7 mouse cellular contexts compared by ENCODE assay signal in genomic region chr8:71483932-71484331, GRCm38 (mm10). TPM values are rescaled to one million over a fixed set of nuclear protein-coding genes. Genes with fewer than 3 reads are reported as not detected.
A peak's percentile ranks its signal among the peaks of the same experiment; 100 is the strongest.
DNase-seq lines count a peak whose midpoint lies in the region; ATAC-seq lines count a peak whose summit lies in the region.

No protein-coding gene starts in this region.

- no peak overlapping the region for H3K9ac ChIP-seq in liver, embryonic 13.5 days

- ATAC-seq in liver, embryonic 13.5 days (ENCODE audit: low read depth), result no peak

- no peaks in the 10 kb centered on the region for H3K36me3 ChIP-seq in liver, embryonic 13.5 days

- intact Hi-C loops in left cerebral cortex, postnatal 10 days (cut with DNase I), result no loop called here
- intact Hi-C loops in gastrocnemius, postnatal 36 days (cut with DNase I), result no loop called here

- WGBS in liver, embryonic 13.5 days (ENCODE audit: insufficient replicate concordance), result 44% methylated on average over 8 of the region's 8 CpGs

- peaks cover 61% of the 10 kb centered on the region for H3K4me1 ChIP-seq in liver, embryonic 13.5 days (replicated peaks)

- H3K4me3 ChIP-seq in liver, embryonic 13.5 days (replicated peaks), result no peak overlapping the region

- peak; percentile 50 to 81 for DNase-seq in spleen, postnatal 4 days (ENCODE audit: low spot score in 2 of 2)
- DNase-seq in spleen, postnatal 36 days (ENCODE audit: low spot score in 2 of 2), result no peak
- peak; percentile 76 for DNase-seq in embryo, embryonic 10.5 days (ENCODE audit: low spot score)
- DNase-seq in liver, embryonic 13.5 days, result peak; percentile 65
- peak; percentile 71 for DNase-seq in thymus, postnatal 14 days
- DNase-seq in left cerebral cortex, postnatal 10 days (ENCODE audit: extremely low spot score in 1 of 2, low spot score in 2 of 2), result no peak
- DNase-seq in gastrocnemius, postnatal 36 days, result no peak

- peaks cover 23% of the 10 kb centered on the region for H3K27me3 ChIP-seq in liver, embryonic 13.5 days

- H3K27ac ChIP-seq in liver, embryonic 13.5 days, result no peak overlapping the region

- no peaks in the 10 kb centered on the region for H3K9me3 ChIP-seq in liver, embryonic 13.5 days (replicated peaks)

- H3K4me2 ChIP-seq in liver, embryonic 13.5 days, result no peak overlapping the region

RNA-seq across cellular contexts. Expression of gene Ano8, which starts 1.8 kb away (rescaled TPM):
- polyA plus RNA-seq in liver, embryonic 13.5 days (2015; fragmentation: Nextera tagmentation; extraction: Ambion mirVana), result 0.12 and 0.14 TPM in 2 replicates
- total RNA-seq in left cerebral cortex, postnatal 10 days (2021), result 10 to 100 TPM; 67.7 to 71.5 TPM
- 10 to 100 TPM; 13.8 to 16.0 TPM for total RNA-seq in gastrocnemius, postnatal 36 days (2021)

RNA-seq across cellular contexts. Expression of gene Gtpbp3, which starts 4.0 kb away (rescaled TPM):
- polyA plus RNA-seq in liver, embryonic 13.5 days (2015; fragmentation: Nextera tagmentation; extraction: Ambion mirVana), result 6.8 and 7.3 TPM in 2 replicates
- 10 to 100 TPM; 29.0 to 29.2 TPM for total RNA-seq in left cerebral cortex, postnatal 10 days (2021)
- total RNA-seq in gastrocnemius, postnatal 36 days (2021), result 10 to 100 TPM in 1 of 2 experiments, 1 to 10 TPM in 1; 8.0 to 10.5 TPM

RNA-seq across cellular contexts. Expression of gene Dda1, which starts 14.9 kb away (rescaled TPM):
- polyA plus RNA-seq in liver, embryonic 13.5 days (2015; fragmentation: Nextera tagmentation; extraction: Ambion mirVana), result 50.9 and 51.6 TPM in 2 replicates
- 100 to 1,000 TPM; 120 to 127 TPM for total RNA-seq in left cerebral cortex, postnatal 10 days (2021)
- 10 to 100 TPM; 20.4 to 27.6 TPM for total RNA-seq in gastrocnemius, postnatal 36 days (2021)

RNA-seq across cellular contexts. Expression of gene Mrpl34, which starts 19.2 kb away (rescaled TPM):
- polyA plus RNA-seq in liver, embryonic 13.5 days (2015; fragmentation: Nextera tagmentation; extraction: Ambion mirVana), result 154 and 157 TPM in 2 replicates
- 10 to 100 TPM; 67.1 to 72.5 TPM for total RNA-seq in left cerebral cortex, postnatal 10 days (2021)
- 10 to 100 TPM; 66.7 to 67.1 TPM for total RNA-seq in gastrocnemius, postnatal 36 days (2021)

RNA-seq across cellular contexts. Expression of gene Abhd8, which starts 20.5 kb away (rescaled TPM):
- polyA plus RNA-seq in liver, embryonic 13.5 days (2015; fragmentation: Nextera tagmentation; extraction: Ambion mirVana), result 12.3 and 13.2 TPM in 2 replicates
- 100 to 1,000 TPM; 171 to 183 TPM for total RNA-seq in left cerebral cortex, postnatal 10 days (2021)
- 10 to 100 TPM; 19.3 to 26.9 TPM for total RNA-seq in gastrocnemius, postnatal 36 days (2021)

Comparison
In these comparisons a context has a peak if more than half of its experiments do, and no peak if none do; other contexts are left out.
1. DNase-seq: peak in spleen, postnatal 4 days (2 of 2), embryo, embryonic 10.5 days (single experiment), liver, embryonic 13.5 days (single experiment) and thymus, postnatal 14 days (single experiment); none in spleen, postnatal 36 days (0 of 2), left cerebral cortex, postnatal 10 days (0 of 2) and gastrocnemius, postnatal 36 days (0 of 2).
2. RNA of gene Ano8, which starts 1.8 kb away (total RNA-seq): 67.7 to 71.5 TPM in left cerebral cortex, postnatal 10 days; 13.8 to 16.0 TPM in gastrocnemius, postnatal 36 days; every median in the first group is over 4 times any median in the second.
3. RNA of gene Dda1, which starts 14.9 kb away (total RNA-seq): 120 to 127 TPM in left cerebral cortex, postnatal 10 days; 20.4 to 27.6 TPM in gastrocnemius, postnatal 36 days; every median in the first group is over 4 times any median in the second.